Mouse (Mus musculus) frontal cortex, postnatal 25 days (tissue): ENCODE results near the gene Pmpca.

Source experiments
- DNase-seq, 2 experiments: peaks; one replicate each; pipeline ENCODE4 v3.0.0; 2022; ENCODE audit warnings: low spot score in 2 of 2

Pmpca gene

DNA sequence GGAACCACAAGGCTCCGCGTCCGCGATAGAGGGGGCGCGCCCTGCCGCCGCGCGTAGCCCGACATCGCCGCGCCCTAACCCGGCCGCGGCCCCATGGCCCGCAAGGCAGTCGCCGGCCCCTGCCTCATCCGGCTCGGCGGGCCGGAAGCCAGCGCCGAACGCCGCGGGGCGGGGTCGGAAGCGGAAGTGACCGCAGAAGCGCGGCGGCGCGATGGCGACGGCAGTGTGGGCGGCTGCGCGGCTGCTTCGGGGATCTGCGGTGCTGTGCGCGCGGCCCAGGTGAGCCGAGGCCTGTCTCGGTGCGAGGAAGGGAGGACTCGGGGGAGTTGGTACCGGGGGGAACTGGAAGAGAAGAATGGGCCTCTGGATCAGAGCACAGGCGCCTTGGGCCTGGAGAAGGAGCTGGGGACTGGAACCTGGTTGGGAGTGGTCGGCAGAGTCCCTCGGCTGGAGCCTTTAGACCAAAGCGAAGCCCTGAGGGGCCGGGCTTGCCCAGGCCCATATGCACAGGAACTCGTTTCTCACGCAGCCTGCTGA lies at the start of gene Pmpca, which contains the start of gene Entr1:
Pmpca (plus strand) TSS at position 186 of the 537 bp plus-strand sequence.
Entr1 (minus strand) TSS at position 163 of the 537 bp plus-strand sequence.
- peak; percentile 68 to 77 for DNase-seq

DNA sequence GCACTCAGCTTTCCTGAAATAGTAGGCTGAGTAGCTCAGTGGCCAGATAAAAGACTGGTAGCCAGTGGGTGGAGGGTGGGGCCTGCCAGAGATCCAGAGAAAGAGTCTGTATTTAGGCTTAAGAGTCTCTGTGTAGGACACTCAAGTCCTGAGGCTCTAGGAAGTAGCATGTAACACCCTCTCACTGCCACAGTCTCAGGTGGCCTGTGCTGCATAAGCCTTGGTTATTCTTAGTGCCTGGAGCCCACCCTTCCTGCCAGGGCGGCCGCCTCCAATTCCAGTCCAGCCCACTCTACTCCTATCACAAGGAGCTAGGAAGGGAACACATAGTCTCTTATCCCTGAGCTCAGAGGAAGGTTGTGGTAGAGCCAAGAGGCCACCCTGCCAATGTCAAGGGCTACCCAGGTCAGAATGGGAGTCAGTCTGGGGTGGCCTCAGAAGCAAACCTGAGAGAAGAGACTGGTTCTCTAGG lies 47.6 kb upstream of the Pmpca start:
- peak in 1 of 2 experiments; percentile 43 for DNase-seq

DNA sequence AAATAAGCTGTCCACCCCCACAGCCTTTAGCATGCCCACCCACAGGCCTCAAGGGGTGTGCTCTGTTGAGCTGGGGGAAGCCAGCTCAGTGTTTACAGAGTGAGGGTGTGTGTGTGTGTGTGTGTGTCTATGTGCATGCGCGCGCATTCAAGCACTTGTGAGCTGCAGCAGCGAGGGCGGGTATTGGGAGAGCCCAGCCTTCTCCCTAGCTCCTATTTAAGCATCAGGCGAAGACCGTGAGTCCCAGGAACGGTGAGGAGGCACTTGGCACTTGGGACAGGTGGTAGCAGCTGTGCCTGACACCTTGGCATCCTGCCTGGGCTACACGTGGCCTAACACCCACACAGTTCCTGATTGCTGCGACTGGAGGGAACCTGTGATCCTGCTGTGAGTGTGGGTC lies 47.1 kb upstream of the Pmpca start:
- peak; percentile 55 to 59 for DNase-seq

DNA sequence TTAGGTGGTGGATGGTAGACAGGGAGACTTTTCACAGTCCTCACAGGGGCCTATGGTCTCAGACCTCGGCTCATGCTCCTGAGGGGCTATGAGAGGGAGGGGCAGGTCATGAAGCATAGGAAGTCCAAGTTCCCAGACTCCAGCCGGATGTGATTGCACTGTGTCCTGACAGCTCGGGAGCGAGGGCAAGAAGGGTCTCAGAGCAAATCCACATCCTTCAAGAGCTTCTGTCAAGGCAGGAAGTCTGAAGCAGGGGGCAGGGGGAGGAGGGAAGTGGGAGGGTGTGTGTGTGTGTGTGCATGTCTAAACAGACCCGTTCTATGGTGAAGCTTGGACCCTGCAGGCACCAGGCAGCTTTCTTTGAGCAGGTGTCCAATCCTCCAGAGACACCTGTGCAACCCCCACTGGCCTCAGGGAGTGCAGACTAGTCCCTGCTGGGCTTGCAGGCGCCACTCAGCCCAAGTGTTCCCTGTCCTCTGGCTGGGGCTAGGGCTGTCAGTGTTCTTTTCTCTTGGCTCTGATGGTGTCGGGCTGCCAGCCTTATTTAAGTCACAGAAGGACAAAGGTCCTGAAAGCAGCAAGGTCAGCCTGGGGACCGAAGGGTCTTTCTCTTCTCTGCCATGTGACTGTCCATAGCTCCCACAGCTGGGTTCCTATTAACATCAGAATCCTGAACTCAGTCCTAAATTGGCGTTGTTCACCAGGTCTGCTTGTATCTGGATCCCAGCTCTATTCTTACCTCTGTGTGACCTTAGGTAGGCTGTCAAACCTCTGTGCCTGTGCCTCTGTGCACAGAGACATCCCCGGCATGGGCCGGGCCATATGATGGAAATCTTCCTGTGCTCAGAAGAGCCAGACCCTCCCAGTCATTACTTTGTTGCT lies 46.3 kb upstream of the Pmpca start:
- DNase-seq, result no peak

DNA sequence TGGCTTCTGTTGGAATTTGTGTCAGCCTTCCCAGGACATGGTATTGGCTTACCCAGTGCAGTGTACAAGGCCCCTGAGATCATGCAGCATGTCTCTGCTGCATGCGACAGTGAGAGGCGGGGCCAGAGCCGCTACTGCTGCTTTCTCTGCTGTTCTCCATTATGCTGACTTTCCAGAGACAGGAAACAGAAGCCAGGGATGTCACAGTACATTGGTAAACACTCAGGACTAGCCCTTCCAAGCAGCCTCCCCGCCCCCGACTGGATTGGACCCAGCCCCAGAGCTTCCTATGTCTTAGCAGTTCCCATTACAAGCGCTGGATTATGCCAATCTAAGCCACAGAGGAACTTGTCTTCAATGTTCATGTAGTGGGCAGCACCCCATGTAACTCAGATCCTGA lies 40.9 kb upstream of the Pmpca start:
- DNase-seq, result no peak

DNA sequence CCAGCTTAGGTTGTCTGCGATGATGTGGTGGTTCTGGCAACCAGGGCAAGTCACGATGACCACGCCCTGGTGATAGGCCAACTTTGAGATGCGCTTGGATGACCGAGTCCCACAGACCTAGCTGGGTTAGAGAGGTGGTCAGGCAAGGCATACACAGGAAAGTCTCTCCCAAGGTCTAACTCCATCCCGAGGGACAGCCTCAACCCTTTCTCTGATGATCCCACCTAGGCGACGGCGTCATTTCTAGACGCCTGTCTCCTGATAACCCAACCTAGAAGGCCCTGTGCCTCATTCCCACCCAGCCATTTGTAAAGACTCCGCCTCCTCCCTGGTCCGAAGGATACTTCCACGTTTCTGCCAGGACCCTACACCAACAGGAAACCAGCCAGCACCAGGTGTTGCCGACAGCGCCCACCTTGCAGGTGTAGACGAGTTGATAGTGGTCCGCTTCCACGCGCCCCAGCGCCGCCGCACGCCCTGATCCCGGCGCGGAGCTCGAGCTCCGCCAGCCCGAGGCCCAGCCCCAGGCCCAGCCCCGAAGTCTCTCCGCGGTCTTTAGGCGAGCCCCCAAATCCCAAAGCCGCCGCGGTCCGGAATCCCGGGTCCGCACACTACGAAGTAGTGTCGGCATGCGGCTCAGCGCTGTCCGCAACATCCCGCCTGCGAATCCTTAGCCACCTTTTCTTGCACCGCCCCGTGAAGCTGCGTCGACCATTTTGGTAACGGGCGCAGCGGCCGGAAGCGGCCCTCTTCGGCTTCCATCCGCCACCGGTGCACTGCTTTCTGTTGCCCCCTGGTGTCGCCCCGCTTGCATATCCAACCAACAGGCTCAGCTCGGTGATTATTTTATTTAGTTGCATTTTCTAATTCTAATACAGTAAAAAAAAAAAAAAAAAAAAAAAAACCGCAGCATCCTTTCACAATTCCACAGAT lies 37.5 kb upstream of the Pmpca start, which contains the start of gene Dnlz:
Dnlz (minus strand) TSS at position 753 of the 933 bp plus-strand sequence.
- peak; percentile 88 to 91 for DNase-seq

DNA sequence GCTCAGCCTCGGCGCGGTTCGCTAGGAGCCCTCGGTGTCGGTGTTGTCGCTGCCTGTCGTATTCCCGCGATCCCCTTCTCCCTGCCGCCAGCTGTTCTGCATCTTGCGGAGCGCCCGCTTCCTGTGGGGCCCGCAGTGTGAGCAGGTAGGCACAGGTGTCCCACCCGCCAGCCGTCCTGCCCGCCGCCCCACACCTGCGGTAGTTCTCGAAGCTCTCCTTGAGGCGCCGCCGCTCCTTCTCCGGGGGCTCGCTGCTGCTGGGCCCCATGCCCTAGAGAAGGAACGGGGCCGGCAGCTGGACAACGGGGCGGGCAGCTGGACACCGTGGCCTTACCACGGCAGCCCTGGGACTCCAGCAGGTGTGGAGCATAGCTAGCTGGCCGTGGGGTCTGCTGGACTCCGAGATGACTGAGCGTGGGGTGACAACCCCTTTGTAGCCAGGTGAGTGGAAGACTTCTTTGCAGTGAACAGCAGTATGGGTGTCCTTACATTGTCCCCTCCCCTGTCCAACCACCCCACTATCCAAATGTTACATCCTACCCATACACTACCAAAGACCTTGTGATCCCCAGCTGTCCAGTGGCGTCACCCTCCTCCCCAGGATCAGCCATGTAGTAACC lies 36.7 kb upstream of the Pmpca start:
- DNase-seq, result no peak

DNA sequence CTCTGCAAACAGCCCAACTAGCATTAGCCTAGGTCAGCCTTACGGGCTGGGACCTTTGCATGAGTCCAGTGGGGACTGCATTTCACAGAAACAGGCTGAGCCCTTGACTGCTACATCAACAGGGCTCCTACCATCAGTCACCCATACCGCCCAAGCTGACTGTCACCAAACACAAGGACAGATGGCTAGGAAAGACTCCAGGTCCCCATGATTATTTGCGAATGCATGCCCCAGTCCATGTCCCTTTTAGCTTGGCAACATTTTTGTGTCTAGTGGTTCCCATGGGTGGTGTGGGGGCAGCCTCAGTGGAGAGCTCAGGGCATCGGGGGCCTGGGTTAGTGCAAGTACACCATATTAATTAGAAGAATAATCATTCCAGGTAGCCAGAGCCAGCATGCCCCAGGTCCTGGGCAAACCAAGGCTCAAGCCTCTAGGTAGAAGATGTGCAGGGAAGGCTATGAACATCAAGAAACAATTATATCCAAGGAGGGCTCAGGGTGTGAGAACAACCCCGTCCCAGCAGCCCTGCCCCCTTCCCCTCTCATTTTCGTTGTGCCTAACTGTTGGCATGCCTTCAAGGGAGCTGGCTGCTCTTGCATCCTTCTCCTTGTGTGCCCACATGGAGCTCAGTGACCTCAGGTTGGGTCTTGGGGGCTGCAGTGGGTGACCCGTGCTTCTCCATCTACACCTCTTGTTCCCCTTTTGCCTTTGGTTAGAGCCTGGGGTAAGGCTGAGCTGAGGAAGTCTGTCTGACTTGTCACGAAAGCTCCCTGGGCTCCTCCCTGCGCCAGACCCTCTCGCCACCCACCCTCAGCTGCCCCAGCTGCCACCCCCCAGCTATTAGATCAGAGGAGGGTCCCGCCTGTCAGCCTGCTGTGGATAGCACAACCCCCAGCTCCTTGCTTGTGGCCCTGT lies 35.8 kb upstream of the Pmpca start:
- no peak for DNase-seq

DNA sequence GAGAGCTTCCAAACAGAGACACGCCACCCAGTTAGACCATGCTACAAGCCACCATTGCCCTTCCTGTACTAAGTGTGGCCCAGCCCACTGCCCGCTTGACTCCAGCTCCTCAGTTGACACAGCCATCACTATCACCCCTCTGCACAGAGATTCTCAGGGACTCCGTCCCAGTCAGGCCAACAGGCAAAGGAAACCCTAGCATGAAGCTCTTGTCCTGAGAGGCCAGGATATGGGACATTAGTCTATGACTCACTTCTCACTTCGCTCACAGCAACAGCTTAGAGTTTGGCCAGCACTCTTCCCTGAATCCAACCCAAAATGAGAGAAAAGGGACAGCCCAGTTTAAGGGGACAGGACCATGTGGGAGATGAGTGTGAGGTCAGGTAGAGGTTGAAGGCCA lies 34.7 kb upstream of the Pmpca start:
- DNase-seq, result no peak

DNA sequence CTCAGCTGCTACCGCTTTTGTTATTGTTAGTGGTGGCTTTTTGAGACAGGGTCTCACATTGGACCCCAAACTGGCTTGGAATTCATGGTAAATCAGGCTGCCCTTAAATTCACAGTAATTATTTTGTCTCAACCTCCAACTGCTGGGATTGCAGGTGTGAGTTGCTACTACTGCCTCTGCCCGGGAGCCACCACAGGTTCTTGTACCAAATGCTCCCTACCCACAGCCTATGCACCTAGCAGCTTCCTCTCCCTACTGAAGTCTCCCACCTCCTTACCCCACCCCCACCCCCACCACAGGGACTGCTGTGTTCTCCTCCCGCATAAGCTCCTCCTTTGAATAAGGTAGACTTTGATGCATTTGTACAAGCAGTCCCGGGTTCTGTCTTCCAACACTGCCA lies 32.9 kb upstream of the Pmpca start:
- no peak for DNase-seq

DNA sequence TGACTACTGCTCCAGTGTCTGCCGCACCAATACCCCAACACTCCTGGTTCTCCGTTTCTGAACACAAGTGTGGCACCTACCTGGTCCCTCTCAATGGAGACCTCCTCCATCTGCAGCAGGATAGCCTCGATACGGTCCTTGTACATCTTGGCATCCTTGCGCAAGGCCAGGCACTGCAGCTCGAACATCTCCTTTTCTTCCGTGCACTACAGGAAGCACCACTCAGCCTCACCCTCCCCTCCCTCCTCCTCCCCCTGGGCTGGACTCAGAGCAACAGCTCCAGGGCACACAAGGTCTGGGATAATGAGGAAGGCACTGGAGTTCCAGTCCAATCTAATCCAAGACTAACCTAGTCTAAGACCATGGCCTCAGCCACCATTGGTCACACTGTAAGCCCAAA lies 32.5 kb upstream of the Pmpca start:
- DNase-seq, result no peak

DNA sequence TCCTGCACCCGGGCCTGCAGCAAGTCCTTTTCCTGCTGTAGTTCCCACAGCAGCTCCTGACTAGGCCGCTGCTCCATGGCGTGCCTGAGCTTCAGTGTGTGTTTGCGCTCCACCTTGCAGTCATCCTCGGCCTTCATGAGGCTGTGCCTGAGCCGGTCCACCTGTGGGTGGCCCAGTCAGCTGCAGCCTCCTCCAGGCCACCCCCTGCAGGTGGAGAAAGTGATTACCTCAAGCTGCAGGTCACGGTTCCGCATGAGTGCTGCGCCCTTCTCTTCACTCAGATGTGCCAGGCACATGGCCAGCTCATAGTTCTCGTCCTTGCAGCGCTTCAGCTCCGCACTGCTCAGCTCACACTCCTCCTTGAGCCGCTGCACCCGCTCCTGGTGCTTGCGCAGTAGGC lies 31.7 kb upstream of the Pmpca start:
- DNase-seq, result peak in 1 of 2 experiments; percentile 4

DNA sequence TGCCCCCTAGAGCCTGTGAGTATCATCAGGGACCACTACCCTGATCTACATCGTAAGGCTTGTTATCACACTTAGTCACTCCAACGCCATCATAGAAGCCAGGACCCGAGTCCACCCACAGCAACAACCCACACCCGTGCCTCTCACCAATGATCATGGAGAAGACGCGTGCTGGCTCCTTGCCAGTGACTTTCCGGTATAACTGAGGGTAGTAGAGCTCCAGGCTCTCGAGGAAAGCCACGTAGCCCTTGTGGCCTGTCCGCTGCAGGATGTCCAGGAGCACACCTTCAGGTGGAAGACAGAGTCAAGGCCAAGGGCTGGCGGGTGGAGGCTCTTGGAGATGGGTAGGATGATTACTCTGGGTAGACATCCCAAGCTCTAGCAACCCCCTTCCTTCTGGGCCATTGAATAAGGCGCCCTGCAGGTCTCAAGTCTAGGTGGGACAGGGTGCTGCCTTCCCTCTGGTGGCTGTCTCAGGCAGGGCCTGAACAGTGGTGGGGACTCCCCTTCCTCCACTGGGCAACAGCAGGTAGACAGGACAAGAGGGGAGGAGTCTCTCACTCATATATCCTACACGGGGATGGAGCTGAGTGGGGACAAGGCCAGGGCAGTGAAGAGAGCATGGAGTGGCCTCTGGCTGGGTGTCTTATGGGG lies 30.3 kb upstream of the Pmpca start:
- DNase-seq, result no peak

DNA sequence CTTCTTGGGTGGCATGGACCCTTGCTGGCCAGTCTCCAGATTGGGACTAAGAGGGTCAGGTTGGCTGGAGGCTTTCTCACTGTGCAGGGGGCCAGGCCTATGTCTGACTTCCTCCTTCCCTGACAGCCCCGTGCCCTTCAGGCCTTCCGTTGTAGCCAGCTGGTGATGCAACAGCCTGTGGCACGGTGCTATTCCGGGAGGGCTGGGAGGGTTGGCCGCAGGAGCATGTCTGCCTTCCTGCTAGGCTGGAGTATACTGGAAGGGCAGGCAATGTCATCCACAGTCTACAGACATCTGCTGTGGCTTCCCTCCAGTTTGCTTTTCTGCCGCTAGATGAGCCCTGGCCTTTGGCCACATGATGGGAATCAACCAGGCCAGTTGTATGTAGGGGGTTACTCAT lies 29.2 kb upstream of the Pmpca start:
- no peak for DNase-seq

DNA sequence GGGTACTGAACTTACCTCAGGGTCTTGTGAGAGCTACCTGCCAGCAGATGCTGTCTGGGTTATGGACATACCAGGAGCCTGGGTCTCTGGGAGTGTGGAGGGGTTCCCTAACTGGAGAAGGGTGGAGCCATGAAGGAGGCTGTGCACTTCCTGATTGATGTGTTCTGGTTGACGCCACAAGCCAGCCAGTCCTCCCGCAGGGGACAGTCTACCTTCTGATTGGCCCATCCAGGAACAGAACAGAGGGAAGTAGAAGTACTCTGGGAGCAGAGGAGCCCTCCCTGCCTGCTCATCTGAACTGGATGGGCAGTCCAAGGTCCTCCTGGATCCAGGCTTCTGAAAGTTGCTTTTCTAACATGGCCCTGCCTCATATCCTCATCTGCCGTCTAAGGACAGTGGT lies 28.4 kb upstream of the Pmpca start, which contains the start of gene Card9:
Card9 (minus strand) TSS at position 147 of the 400 bp plus-strand sequence.
- DNase-seq, result no peak

DNA sequence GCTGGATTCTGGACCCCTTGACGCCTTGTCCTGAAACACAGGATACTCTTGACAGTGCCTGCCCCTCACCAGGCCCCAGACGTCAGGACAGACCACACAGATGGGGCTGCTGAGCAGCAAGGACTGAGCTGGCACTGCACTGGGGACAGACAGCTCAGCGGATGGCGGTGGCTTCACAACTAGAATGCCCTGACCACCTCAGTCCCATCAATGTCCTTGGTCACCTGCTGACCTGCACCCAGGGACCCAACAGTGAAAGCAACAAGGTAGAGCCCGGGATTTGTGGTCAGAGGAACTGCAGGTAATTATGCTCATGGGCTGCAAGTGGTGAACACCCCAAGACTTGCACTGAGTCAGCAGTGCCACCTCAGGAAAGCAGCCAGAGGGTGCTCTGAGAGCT lies 26.1 kb upstream of the Pmpca start:
- no peak for DNase-seq

DNA sequence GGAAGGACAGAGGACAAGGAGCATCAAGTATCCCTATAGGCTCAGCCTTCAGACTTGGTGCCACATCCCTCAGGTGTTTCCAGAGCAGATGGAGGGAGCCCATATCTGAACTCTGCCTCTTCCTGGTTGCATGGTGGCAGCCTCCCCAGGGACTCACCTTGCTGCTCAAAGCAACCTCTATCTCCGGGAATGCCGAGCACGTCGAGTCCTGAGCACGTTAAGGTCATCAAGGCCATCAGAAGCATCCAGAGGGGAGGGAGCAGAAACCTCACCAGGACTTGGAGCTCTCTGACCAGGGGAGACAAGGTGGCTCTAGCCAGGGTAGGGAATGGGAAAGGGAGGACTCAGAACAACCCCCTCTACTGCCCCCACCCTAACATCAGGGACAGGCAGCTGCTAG lies 25.7 kb upstream of the Pmpca start:
- no peak for DNase-seq

DNA sequence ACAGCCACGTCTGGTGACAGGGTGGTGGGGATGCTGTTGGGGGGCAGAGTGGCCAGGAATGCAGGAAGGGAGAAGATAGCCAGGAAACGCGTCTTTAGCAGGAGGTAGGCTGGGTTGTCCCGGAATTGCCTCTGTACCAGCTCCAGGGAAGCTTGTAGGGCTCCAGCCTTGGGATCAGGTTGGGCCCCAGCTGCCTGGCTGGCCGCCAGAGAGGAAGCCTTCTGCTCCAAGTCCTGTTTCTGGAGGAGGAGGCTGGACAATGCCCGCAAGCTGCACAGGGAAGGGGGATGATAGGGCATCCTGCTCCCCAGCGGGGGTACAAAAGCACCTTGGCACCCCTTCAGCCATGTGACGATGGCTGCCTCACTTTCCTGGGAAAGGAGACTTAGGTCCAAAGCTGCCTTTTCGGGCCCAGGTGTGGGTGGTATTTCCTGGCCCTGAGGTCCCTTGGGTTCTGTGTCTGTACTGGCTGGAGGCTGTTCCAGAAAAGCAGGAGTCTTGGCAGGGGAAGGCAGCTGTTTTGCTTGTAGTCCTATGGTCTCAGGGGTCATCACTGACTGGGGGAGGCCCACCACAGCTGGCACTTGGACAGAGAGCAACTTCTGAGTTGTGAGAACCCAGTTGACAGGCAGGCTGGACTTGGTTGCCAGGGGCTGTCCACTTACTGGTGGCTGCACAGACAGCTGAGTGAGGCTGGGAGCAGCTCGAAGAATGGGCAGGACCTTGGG lies 24.2 kb upstream of the Pmpca start:
- no peak for DNase-seq

DNA sequence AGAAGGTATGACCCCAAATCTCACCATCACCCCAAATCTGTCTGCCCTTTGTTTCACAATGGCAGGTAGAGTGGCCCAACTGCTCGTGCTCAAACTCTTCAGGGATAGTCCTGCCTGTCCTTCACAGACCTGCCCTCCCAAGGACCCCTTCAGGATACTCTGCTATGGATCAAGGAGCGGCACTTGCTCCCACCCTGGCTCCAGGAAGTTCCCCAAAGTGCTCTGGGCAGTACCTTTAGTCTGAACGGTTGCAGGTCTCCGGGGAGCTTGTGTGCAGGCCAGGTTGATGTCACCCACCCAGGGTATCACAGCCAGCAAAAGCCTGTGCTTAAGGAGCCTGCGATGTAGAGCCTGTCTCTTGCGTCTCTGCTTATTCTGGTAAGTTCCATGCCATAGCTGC lies 21.2 kb upstream of the Pmpca start:
- no peak for DNase-seq
